Mouse (Mus musculus): ENCODE measurements at regions not wholly inside any gene's neighbourhood (a gene's known extent, or its start where the extent isn't known, plus 50 kb on each side); places are given as distances from the start of the nearest gene placed in this dataset.

- Histone ChIP-seq H3K27ac (peak overlapping the region; percentile 40; the same call in 1 of the 2 replicates), H3K9ac (no peak overlapping the region), H3K27me3 (no peaks in the 10 kb centered on the region), H3K4me3 (no peak overlapping the region), H3K36me3 (ENCODE audit: poor library complexity, severe bottlenecking) (no peaks in the 10 kb centered on the region), H3K4me1 (peaks cover 9% of the 10 kb centered on the region; the same call in 1 of the 2 replicates), H3K9me3 (replicated peaks) (no peaks in the 10 kb centered on the region), H3K4me2 (no peak overlapping the region)
- ATAC-seq = peak; percentile 59
- WGBS = 62% methylated on average over 5 of the region's 5 CpGs
Observed at GRCm38 (mm10) chr15:92840035-92840434, 434.9 kb downstream of the Gxylt1 start.

- no peak overlapping the region for H3K4me3 ChIP-seq
- no peaks in the 10 kb centered on the region for H3K9me3 ChIP-seq (replicated peaks)
- ATAC-seq = peak; percentile 84
- no peak overlapping the region for H3K9ac ChIP-seq
- no peak overlapping the region for H3K4me2 ChIP-seq
- 38% methylated on average over 4 of the region's 4 CpGs for WGBS
- peak overlapping the region; percentile 63; the same call in 1 of the 2 replicates for H3K27ac ChIP-seq
- H3K4me1 ChIP-seq = peaks cover 9% of the 10 kb centered on the region; the same call in 1 of the 2 replicates
- no peaks in the 10 kb centered on the region for H3K36me3 ChIP-seq (ENCODE audit: poor library complexity, severe bottlenecking)
- H3K27me3 ChIP-seq = no peaks in the 10 kb centered on the region
Observed at GRCm38 (mm10) chr15:92839611-92840010, 435.4 kb downstream of the Gxylt1 start.

GRCm38 (mm10) chr15:92826136-92826535 is 429.5 kb downstream of the Pdzrn4 start:
- no peak overlapping the region for H3K27ac ChIP-seq
- H3K9me3 ChIP-seq (replicated peaks) = 0 out of 2 replicates have a peak, but pooled peaks cover 4% of the 10 kb centered on the region
- no peaks in the 10 kb centered on the region for H3K36me3 ChIP-seq (ENCODE audit: poor library complexity, severe bottlenecking)
- no peak overlapping the region for H3K4me3 ChIP-seq
- H3K4me2 ChIP-seq = no peak overlapping the region
- no peaks in the 10 kb centered on the region for H3K27me3 ChIP-seq
- no peak overlapping the region for H3K9ac ChIP-seq
- H3K4me1 ChIP-seq = no peaks in the 10 kb centered on the region
- WGBS = 81% methylated on average over 4 of the region's 4 CpGs
- no peak for ATAC-seq

Data from forebrain, embryonic 13.5 days (tissue).